In the genomic region with DNA sequence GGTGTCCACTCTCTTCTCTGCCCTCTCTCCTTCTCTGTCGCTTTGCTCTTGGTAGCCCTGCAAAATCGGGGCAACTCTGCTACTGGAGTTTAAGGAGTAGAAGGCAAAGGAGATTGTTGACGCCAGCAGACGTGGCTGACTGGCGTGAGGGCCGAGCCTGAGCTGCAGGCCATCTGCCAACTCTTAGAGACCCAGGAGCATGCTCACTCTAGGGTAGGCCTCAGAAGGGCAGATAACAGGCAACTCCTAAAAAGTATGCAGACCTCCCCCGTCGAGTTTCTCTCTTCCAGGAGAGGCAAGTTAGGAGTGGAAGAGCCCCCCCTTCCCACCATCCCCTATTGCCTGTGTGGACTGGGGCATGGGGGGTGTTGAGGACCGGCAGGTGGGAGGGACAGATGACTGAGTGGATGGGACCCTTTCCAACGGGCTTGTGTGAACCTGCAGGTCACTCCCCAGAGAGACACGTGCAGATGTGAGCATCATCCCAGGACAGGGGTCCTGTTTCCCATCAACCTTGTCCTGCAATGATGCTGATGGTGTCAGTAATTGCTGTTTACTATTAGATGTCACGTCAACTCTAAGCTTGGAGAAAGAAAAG, we compare ENCODE assay signal across 7 mouse cellular contexts. TPM values are rescaled to one million over a fixed set of nuclear protein-coding genes. Genes with fewer than 3 reads are reported as not detected.
DNase-seq lines count a peak whose midpoint lies in the region; ATAC-seq and TF ChIP-seq lines count a peak whose summit lies in the region.

No protein-coding gene starts in this region.

- WGBS in hindbrain, embryonic 12.5 days: 1% methylated on average over 12 of the region's 12 CpGs
- WGBS in liver, embryonic 13.5 days (ENCODE audit: insufficient replicate concordance): 15% methylated on average over 12 of the region's 12 CpGs
- WGBS in stomach, embryonic 15.5 days: 7% methylated on average over 12 of the region's 12 CpGs

- peak overlapping the region; percentile 83 to 92 (median 88) for H3K4me3 ChIP-seq in CH12.LX (replicated peaks in 1 of 3; ENCODE audit: low read depth in 2 of 3, low read length in 2 of 3, poor library complexity in 1 of 3)
- H3K4me3 ChIP-seq in hindbrain, embryonic 12.5 days: peak overlapping the region; percentile 66
- peak overlapping the region; percentile 61 for H3K4me3 ChIP-seq in liver, embryonic 13.5 days (replicated peaks)
- H3K4me3 ChIP-seq in stomach, embryonic 15.5 days (replicated peaks): peak overlapping the region; percentile 67

- peak overlapping the region; percentile 96 for H3K9ac ChIP-seq in CH12.LX (ENCODE audit: insufficient read depth, low read depth)
- peak overlapping the region; percentile 81 for H3K9ac ChIP-seq in hindbrain, embryonic 12.5 days
- peak overlapping the region; percentile 33; the same call in 1 of the 2 replicates for H3K9ac ChIP-seq in liver, embryonic 13.5 days
- peak overlapping the region; percentile 67; the same call in 1 of the 2 replicates for H3K9ac ChIP-seq in stomach, embryonic 15.5 days

- dilution Hi-C loops in CH12.LX (cut with MboI; ENCODE audit: extremely low pct_ligation_motif_present, extremely low pct_unique_long_range_greater_than_20kb, low sequenced_read_pairs): no loop called here

- no peak for TF ChIP-seq RAD21 in CH12.LX (IDR thresholded peaks at IDR 0.05; ENCODE audit: low read depth, low read length)

- peak; percentile 33 for DNase-seq in CH12.LX (ENCODE audit: extremely low read depth)
- DNase-seq in adipocyte (ENCODE audit: low spot score): peak; percentile 91
- no peak for DNase-seq in liver, embryonic 13.5 days
- DNase-seq in frontal cortex, postnatal 25 days (ENCODE audit: low spot score in 2 of 2): no peak
- DNase-seq in frontal cortex, postnatal 36 days (ENCODE audit: low spot score in 2 of 2): no peak

- in situ Hi-C loops in CH12.LX (cut with MboI; ENCODE audit: low pct_ligation_motif_present, low pct_unique_long_range_greater_than_20kb, low sequenced_read_pairs): no loop called here

- H3K9me3 ChIP-seq in CH12.LX (replicated peaks; ENCODE audit: low read length): no peaks in the 10 kb centered on the region
- no peaks in the 10 kb centered on the region for H3K9me3 ChIP-seq in hindbrain, embryonic 12.5 days (replicated peaks)
- H3K9me3 ChIP-seq in liver, embryonic 13.5 days (replicated peaks): no peaks in the 10 kb centered on the region
- H3K9me3 ChIP-seq in stomach, embryonic 15.5 days: no peaks in the 10 kb centered on the region

- peaks cover 7% of the 10 kb centered on the region; the same call in 1 of the 2 replicates for H3K79me2 ChIP-seq in CH12.LX (replicated peaks; ENCODE audit: control insufficient read depth, extremely low read depth, insufficient read depth, poor library complexity, severe bottlenecking)

- TF ChIP-seq POLR2A in CH12.LX (IDR thresholded peaks at IDR 0.05; ENCODE audit: low read depth, low read length): peak; percentile 37; the same call in 1 of the 2 replicates

- H3K27me3 ChIP-seq in CH12.LX (replicated peaks): no peaks in the 10 kb centered on the region
- H3K27me3 ChIP-seq in hindbrain, embryonic 12.5 days: peaks cover 75% of the 10 kb centered on the region
- H3K27me3 ChIP-seq in liver, embryonic 13.5 days: peaks cover 98% of the 10 kb centered on the region
- peaks cover 18% of the 10 kb centered on the region; the same call in 1 of the 2 replicates for H3K27me3 ChIP-seq in stomach, embryonic 15.5 days (replicated peaks)

- peak overlapping the region; percentile 95 for H3K4me2 ChIP-seq in CH12.LX (ENCODE audit: insufficient read depth, low read depth, poor library complexity, severe bottlenecking)
- H3K4me2 ChIP-seq in hindbrain, embryonic 12.5 days (replicated peaks): peak overlapping the region; percentile 88
- peak overlapping the region; percentile 74 for H3K4me2 ChIP-seq in liver, embryonic 13.5 days
- peak overlapping the region; percentile 88 for H3K4me2 ChIP-seq in stomach, embryonic 15.5 days

- 0 out of 2 replicates have a peak, but pooled peaks have one; percentile 23 for ATAC-seq in hindbrain, embryonic 12.5 days (ENCODE audit: low FRiP score)
- no peak for ATAC-seq in liver, embryonic 13.5 days (ENCODE audit: low read depth)
- no peak for ATAC-seq in stomach, embryonic 15.5 days (ENCODE audit: insufficient read depth, low FRiP score, low read depth)

- no peak for TF ChIP-seq EP300 in CH12.LX (IDR thresholded peaks at IDR 0.05; ENCODE audit: low read length)

- peaks cover 6 to 33% of the 10 kb centered on the region in 2 experiments for H3K36me3 ChIP-seq in CH12.LX (replicated peaks in 1 of 2; ENCODE audit: control insufficient read depth in 1 of 2, insufficient read depth in 1 of 2, low read length in 1 of 2)
- H3K36me3 ChIP-seq in hindbrain, embryonic 12.5 days: no peaks in the 10 kb centered on the region
- H3K36me3 ChIP-seq in liver, embryonic 13.5 days: no peaks in the 10 kb centered on the region
- H3K36me3 ChIP-seq in stomach, embryonic 15.5 days: no peaks in the 10 kb centered on the region

- peak overlapping the region; percentile 39 for H3K27ac ChIP-seq in CH12.LX (ENCODE audit: insufficient read depth, low read depth)
- peak overlapping the region; percentile 93 for H3K27ac ChIP-seq in hindbrain, embryonic 12.5 days
- peak overlapping the region; percentile 41 for H3K27ac ChIP-seq in liver, embryonic 13.5 days
- H3K27ac ChIP-seq in stomach, embryonic 15.5 days: peak overlapping the region; percentile 96

- no peak for TF ChIP-seq CTCF in CH12.LX (conservative IDR thresholded peaks at IDR 0.05 in 1 of 2, IDR thresholded peaks at IDR 0.05 in 1 of 2; ENCODE audit: low read depth in 2 of 2, low read length in 2 of 2)

- H3K4me1 ChIP-seq in CH12.LX (ENCODE audit: control insufficient read depth in 1 of 2, insufficient read depth in 2 of 2): peaks cover 2 to 17% of the 10 kb centered on the region in 2 experiments; a peak in 3 of 4 replicates
- H3K4me1 ChIP-seq in hindbrain, embryonic 12.5 days: peaks cover 21% of the 10 kb centered on the region
- H3K4me1 ChIP-seq in liver, embryonic 13.5 days (replicated peaks): peaks cover 5% of the 10 kb centered on the region; the same call in 1 of the 2 replicates
- H3K4me1 ChIP-seq in stomach, embryonic 15.5 days: peaks cover 21% of the 10 kb centered on the region

TF ChIP-seq in CH12.LX, 34 proteins besides CTCF, POLR2A, EP300 and RAD21:
- TF ChIP-seq E2F4 (IDR thresholded peaks at IDR 0.05; ENCODE audit: insufficient replicate concordance, low read depth, low read length): no peak
- TF ChIP-seq MXI1 (IDR thresholded peaks at IDR 0.05; ENCODE audit: low read depth, low read length): peak; percentile 54; the same call in 1 of the 2 replicates
- 0 out of 2 replicates have a peak, but pooled peaks have one; percentile 12 for TF ChIP-seq MAX (IDR thresholded peaks at IDR 0.05; ENCODE audit: low read length)
- peak; percentile 59 for TF ChIP-seq NRF1 (IDR thresholded peaks at IDR 0.05; ENCODE audit: low read depth, low read length)
- peak; percentile 33; the same call in 1 of the 2 replicates for TF ChIP-seq TCF12 (IDR thresholded peaks at IDR 0.05; ENCODE audit: low read depth, low read length)
- peak; percentile 67 for TF ChIP-seq BHLHE40 (IDR thresholded peaks at IDR 0.05; ENCODE audit: low read depth, low read length)
- no peak for TF ChIP-seq GABPA (IDR thresholded peaks at IDR 0.05; ENCODE audit: insufficient replicate concordance, low read depth, low read length)
- TF ChIP-seq USF2 (conservative IDR thresholded peaks at IDR 0.05; ENCODE audit: low read depth, low read length): no peak
- TF ChIP-seq UBTF (IDR thresholded peaks at IDR 0.05; ENCODE audit: low read depth, low read length): no peak
- no peak for TF ChIP-seq MAZ (IDR thresholded peaks at IDR 0.05; ENCODE audit: low read depth, low read length)

RNA-seq across cellular contexts. Expression of gene Hoxa1, which starts 1.1 kb away (rescaled TPM):
- total RNA-seq in CH12.LX (2012; rRNA removed) (1.4 and 1.9 TPM in 2 replicates), CH12.LX (2014; rRNA removed) (3.7 and 4.6 TPM in 2 replicates)
- polyA plus RNA-seq in CH12.LX (2012; ENCODE audit: insufficient read length, low read depth): 2.5 and 3.2 TPM in 2 replicates
- 2.1 and 3.2 TPM in 2 replicates for polyA plus RNA-seq in hindbrain, embryonic 12.5 days (2016; fragmentation: Nextera tagmentation; extraction: Ambion mirVana)
- polyA plus RNA-seq in liver, embryonic 13.5 days (2015; fragmentation: Nextera tagmentation; extraction: Ambion mirVana): 0.52 and 0.66 TPM in 2 replicates
- polyA plus RNA-seq in stomach, embryonic 15.5 days (2015; fragmentation: Nextera tagmentation; extraction: Ambion mirVana): 1.3 and 2.2 TPM in 2 replicates

RNA-seq across cellular contexts. Expression of gene Hoxa2, which starts 5.4 kb away (rescaled TPM):
- total RNA-seq in CH12.LX (2012; rRNA removed): not detected in 2 replicates
- 0.12 TPM in 1 of 2 replicates, not detected in the other for total RNA-seq in CH12.LX (2014; rRNA removed)
- 0.26 and 0.45 TPM in 2 replicates for polyA plus RNA-seq in CH12.LX (2012; ENCODE audit: insufficient read length, low read depth)
- 52.2 and 70.1 TPM in 2 replicates for polyA plus RNA-seq in hindbrain, embryonic 12.5 days (2016; fragmentation: Nextera tagmentation; extraction: Ambion mirVana)
- 0.63 and 0.82 TPM in 2 replicates for polyA plus RNA-seq in liver, embryonic 13.5 days (2015; fragmentation: Nextera tagmentation; extraction: Ambion mirVana)
- polyA plus RNA-seq in stomach, embryonic 15.5 days (2015; fragmentation: Nextera tagmentation; extraction: Ambion mirVana): 8.8 and 12.2 TPM in 2 replicates

RNA-seq across cellular contexts. Expression of gene 5730596B20Rik, which starts 18.0 kb away (rescaled TPM):
- total RNA-seq in CH12.LX (2012; rRNA removed): not detected in 2 replicates
- total RNA-seq in CH12.LX (2014; rRNA removed): not detected in 2 replicates
- 0.07 TPM in 1 of 2 replicates, not detected in the other for polyA plus RNA-seq in CH12.LX (2012; ENCODE audit: insufficient read length, low read depth)
- 5.6 and 6.9 TPM in 2 replicates for polyA plus RNA-seq in hindbrain, embryonic 12.5 days (2016; fragmentation: Nextera tagmentation; extraction: Ambion mirVana)
- 0.02 and 0.06 TPM in 2 replicates for polyA plus RNA-seq in liver, embryonic 13.5 days (2015; fragmentation: Nextera tagmentation; extraction: Ambion mirVana)
- polyA plus RNA-seq in stomach, embryonic 15.5 days (2015; fragmentation: Nextera tagmentation; extraction: Ambion mirVana): 2.6 and 3.1 TPM in 2 replicates

RNA-seq across cellular contexts. Expression of gene Hoxa4, which starts 32.3 kb away (rescaled TPM):
- total RNA-seq in CH12.LX (2012; rRNA removed) (not detected in 2 replicates), CH12.LX (2014; rRNA removed) (not detected in 2 replicates)
- 0.19 TPM in 1 of 2 replicates, not detected in the other for polyA plus RNA-seq in CH12.LX (2012; ENCODE audit: insufficient read length, low read depth)
- polyA plus RNA-seq in hindbrain, embryonic 12.5 days (2016; fragmentation: Nextera tagmentation; extraction: Ambion mirVana): 6.9 and 12.5 TPM in 2 replicates
- 0.17 and 0.30 TPM in 2 replicates for polyA plus RNA-seq in liver, embryonic 13.5 days (2015; fragmentation: Nextera tagmentation; extraction: Ambion mirVana)
- 4.4 and 5.3 TPM in 2 replicates for polyA plus RNA-seq in stomach, embryonic 15.5 days (2015; fragmentation: Nextera tagmentation; extraction: Ambion mirVana)

RNA-seq across cellular contexts. Expression of gene Hoxa5, which starts 45.1 kb away (rescaled TPM):
- total RNA-seq in CH12.LX (2012; rRNA removed): 1.5 TPM in 2 replicates
- 0.83 and 1.2 TPM in 2 replicates for total RNA-seq in CH12.LX (2014; rRNA removed)
- 3.1 and 4.1 TPM in 2 replicates for polyA plus RNA-seq in CH12.LX (2012; ENCODE audit: insufficient read length, low read depth)
- polyA plus RNA-seq in hindbrain, embryonic 12.5 days (2016; fragmentation: Nextera tagmentation; extraction: Ambion mirVana): 53.4 and 82.9 TPM in 2 replicates
- polyA plus RNA-seq in liver, embryonic 13.5 days (2015; fragmentation: Nextera tagmentation; extraction: Ambion mirVana): 0.83 and 1.2 TPM in 2 replicates
- 19.8 and 20.2 TPM in 2 replicates for polyA plus RNA-seq in stomach, embryonic 15.5 days (2015; fragmentation: Nextera tagmentation; extraction: Ambion mirVana)

Comparison
In these comparisons a context has a peak if more than half of its experiments do, and no peak if none do; other contexts are left out.
1. DNase-seq: peak in CH12.LX (single experiment) and adipocyte (single experiment); none in liver, embryonic 13.5 days (single experiment), frontal cortex, postnatal 25 days (0 of 2) and frontal cortex, postnatal 36 days (0 of 2).
2. H3K27ac ChIP-seq: peak in every context shown above with its lines; median percentile 96 in stomach, embryonic 15.5 days; 93 in hindbrain, embryonic 12.5 days; 41 in liver, embryonic 13.5 days; 39 in CH12.LX.
3. H3K9ac ChIP-seq: peak in every context shown above with its lines; median percentile 96 in CH12.LX; 81 in hindbrain, embryonic 12.5 days; 67 in stomach, embryonic 15.5 days; 33 in liver, embryonic 13.5 days.
4. Peak in every context shown above with its lines, with median percentiles within 50 percentile points of each other: H3K4me2 ChIP-seq and H3K4me3 ChIP-seq.